Comparison of ENCODE assay signal across 10 mouse cellular contexts in the genomic region with DNA sequence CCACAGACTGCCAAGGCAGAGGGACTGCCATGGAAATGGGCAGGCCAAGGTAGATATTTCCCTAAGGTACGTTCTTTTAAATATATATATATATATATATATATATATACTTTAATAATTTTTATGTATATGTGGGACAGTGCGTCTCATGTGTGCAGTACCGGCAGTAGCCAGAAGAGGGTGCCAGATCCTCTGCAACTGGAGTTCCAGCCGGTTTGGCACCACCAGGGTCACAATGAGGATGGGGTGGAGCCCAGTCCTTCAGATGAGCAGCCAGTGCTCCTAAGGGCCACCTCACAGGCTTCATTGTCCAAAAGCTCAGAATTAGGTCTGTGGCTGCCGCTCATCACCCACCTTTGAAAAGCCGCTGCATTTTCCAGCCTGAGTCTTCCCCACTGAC. TPM values are rescaled to one million over a fixed set of nuclear protein-coding genes. Genes with fewer than 3 reads are reported as not detected.
DNase-seq lines count a peak whose midpoint lies in the region; ATAC-seq lines count a peak whose summit lies in the region.
"Had no signal": no experiment of that assay in that cellular context is flagged by ENCODE, and none has a peak within 500 bp of the region (broad histone marks: within the 10 kb centered on the region; RNA-seq: fewer than 3 reads in every experiment).

No protein-coding gene starts in this region.

- no peaks in the 10 kb centered on the region for H3K36me3 ChIP-seq in liver, embryonic 12.5 days
- H3K36me3 ChIP-seq: neural tube, embryonic 12.5 days had no signal

- H3K27ac ChIP-seq in liver, embryonic 12.5 days: no peak overlapping the region
- H3K27ac ChIP-seq: neural tube, embryonic 12.5 days had no signal

- peak; percentile 46 to 81 for DNase-seq in cerebellum, postnatal 4 days (ENCODE audit: low spot score in 2 of 2)
- no peak for DNase-seq in cerebellum, adult 9-10 months
- DNase-seq in liver (peak; percentile 66), R1 (ENCODE audit: low read depth, low spot score) (peak; percentile 73), MN1 (ENCODE audit: low spot score) (no peak)

- H3K4me1 ChIP-seq in liver, embryonic 12.5 days: no peaks in the 10 kb centered on the region
- H3K4me1 ChIP-seq: neural tube, embryonic 12.5 days had no signal

- H3K4me3 ChIP-seq in liver, embryonic 12.5 days: no peak overlapping the region
- H3K4me3 ChIP-seq: neural tube, embryonic 12.5 days had no signal

- H3K9ac ChIP-seq in liver, embryonic 12.5 days: no peak overlapping the region
- H3K9ac ChIP-seq: neural tube, embryonic 12.5 days had no signal

- H3K27me3 ChIP-seq in liver, embryonic 12.5 days (replicated peaks): peaks cover 18% of the 10 kb centered on the region
- H3K27me3 ChIP-seq: neural tube, embryonic 12.5 days had no signal

- no peak for ATAC-seq in liver, embryonic 12.5 days
- ATAC-seq in granulocyte monocyte progenitor cell, adult 5-6 weeks (replicated peaks; ENCODE audit: poor library complexity, severe bottlenecking): peak; percentile 77
- ATAC-seq in megakaryocyte-erythroid progenitor cell, adult 5-6 weeks (replicated peaks; ENCODE audit: low FRiP score, low TSS enrichment, poor library complexity, severe bottlenecking): peak; percentile 56; the same call in 1 of the 2 replicates

- WGBS in liver, embryonic 12.5 days (ENCODE audit: insufficient replicate concordance): 42% methylated on average over 6 of the region's 6 CpGs

- H3K9me3 ChIP-seq in liver, embryonic 12.5 days (replicated peaks): no peaks in the 10 kb centered on the region
- H3K9me3 ChIP-seq: neural tube, embryonic 12.5 days had no signal

- H3K4me2 ChIP-seq in liver, embryonic 12.5 days: no peak overlapping the region
- H3K4me2 ChIP-seq: neural tube, embryonic 12.5 days had no signal

RNA-seq across cellular contexts. Expression of gene Theg, which starts 6.3 kb away (rescaled TPM):
- polyA plus RNA-seq in liver, embryonic 12.5 days (2016; fragmentation: Nextera tagmentation; extraction: Ambion mirVana): not detected in 2 replicates
- not detected in 2 replicates for total RNA-seq in granulocyte monocyte progenitor cell, adult 5-6 weeks (2014; fragmentation: Nextera tagmentation)
- not detected in 2 replicates for total RNA-seq in granulocyte monocyte progenitor cell, adult 5-6 weeks (2017)
- not detected in 2 replicates for total RNA-seq in megakaryocyte-erythroid progenitor cell, adult 5-6 weeks (2014; fragmentation: Nextera tagmentation)
- not detected in 2 replicates for total RNA-seq in megakaryocyte-erythroid progenitor cell, adult 5-6 weeks (2017)
- polyA plus RNA-seq: large intestine, adult 2 months; neural tube, embryonic 12.5 days had no signal

RNA-seq across cellular contexts. Expression of gene Mier2, which starts 25.8 kb away (rescaled TPM):
- 20.1 and 20.5 TPM in 2 replicates for polyA plus RNA-seq in liver, embryonic 12.5 days (2016; fragmentation: Nextera tagmentation; extraction: Ambion mirVana)
- total RNA-seq in granulocyte monocyte progenitor cell, adult 5-6 weeks (2014; fragmentation: Nextera tagmentation): 24.4 and 24.8 TPM in 2 replicates
- 10.8 and 16.8 TPM in 2 replicates for total RNA-seq in granulocyte monocyte progenitor cell, adult 5-6 weeks (2017)
- total RNA-seq in megakaryocyte-erythroid progenitor cell, adult 5-6 weeks (2014; fragmentation: Nextera tagmentation): 5.9 and 8.5 TPM in 2 replicates
- 2.1 and 12.3 TPM in 2 replicates for total RNA-seq in megakaryocyte-erythroid progenitor cell, adult 5-6 weeks (2017)

RNA-seq across cellular contexts. Expression of gene C2cd4c, which starts 33.0 kb away (rescaled TPM):
- not detected in 2 replicates for polyA plus RNA-seq in liver, embryonic 12.5 days (2016; fragmentation: Nextera tagmentation; extraction: Ambion mirVana)
- total RNA-seq in granulocyte monocyte progenitor cell, adult 5-6 weeks (2014; fragmentation: Nextera tagmentation): not detected in 2 replicates
- not detected in 2 replicates for total RNA-seq in granulocyte monocyte progenitor cell, adult 5-6 weeks (2017)
- not detected in 2 replicates for total RNA-seq in megakaryocyte-erythroid progenitor cell, adult 5-6 weeks (2014; fragmentation: Nextera tagmentation)
- not detected in 2 replicates for total RNA-seq in megakaryocyte-erythroid progenitor cell, adult 5-6 weeks (2017)
- polyA plus RNA-seq: neural tube, embryonic 12.5 days had no signal

RNA-seq across cellular contexts. Expression of gene Plpp2, which starts 47.2 kb away (rescaled TPM):
- 18.0 and 19.9 TPM in 2 replicates for polyA plus RNA-seq in liver, embryonic 12.5 days (2016; fragmentation: Nextera tagmentation; extraction: Ambion mirVana)
- 13.9 and 14.8 TPM in 2 replicates for total RNA-seq in granulocyte monocyte progenitor cell, adult 5-6 weeks (2014; fragmentation: Nextera tagmentation)
- total RNA-seq in granulocyte monocyte progenitor cell, adult 5-6 weeks (2017): 5.3 and 7.9 TPM in 2 replicates
- 5.4 and 12.2 TPM in 2 replicates for total RNA-seq in megakaryocyte-erythroid progenitor cell, adult 5-6 weeks (2014; fragmentation: Nextera tagmentation)
- 3.3 and 3.9 TPM in 2 replicates for total RNA-seq in megakaryocyte-erythroid progenitor cell, adult 5-6 weeks (2017)

RNA-seq across cellular contexts. Expression of gene Shc2, which starts 56.9 kb away (rescaled TPM):
- 1.2 TPM in 2 replicates for polyA plus RNA-seq in liver, embryonic 12.5 days (2016; fragmentation: Nextera tagmentation; extraction: Ambion mirVana)
- total RNA-seq in granulocyte monocyte progenitor cell, adult 5-6 weeks (2014; fragmentation: Nextera tagmentation): not detected in 2 replicates
- total RNA-seq in granulocyte monocyte progenitor cell, adult 5-6 weeks (2017): not detected in 2 replicates
- total RNA-seq in megakaryocyte-erythroid progenitor cell, adult 5-6 weeks (2014; fragmentation: Nextera tagmentation): not detected in 2 replicates
- not detected in 2 replicates for total RNA-seq in megakaryocyte-erythroid progenitor cell, adult 5-6 weeks (2017)

Comparison
In these comparisons a context has a peak if more than half of its experiments do, and no peak if none do; other contexts are left out.
1. DNase-seq: peak in cerebellum, postnatal 4 days (2 of 2), liver (single experiment) and R1 (single experiment); none in cerebellum, adult 9-10 months (single experiment) and MN1 (single experiment).